Mouse (Mus musculus): ENCODE results near the gene Qtrt1. TPM values are rescaled to one million over a fixed set of nuclear protein-coding genes. Genes with fewer than 3 reads are reported as not detected.
A peak's percentile ranks its signal among the peaks of the same experiment; 100 is the strongest.
"Not testable (repeated sequence)": the region's sequence is repeated elsewhere in the genome, so short reads cannot be mapped to it uniquely, and the experiment has no call there.

Qtrt1 gene
- polyA plus RNA-seq, 1 experiment, result 23.7 TPM

DNA sequence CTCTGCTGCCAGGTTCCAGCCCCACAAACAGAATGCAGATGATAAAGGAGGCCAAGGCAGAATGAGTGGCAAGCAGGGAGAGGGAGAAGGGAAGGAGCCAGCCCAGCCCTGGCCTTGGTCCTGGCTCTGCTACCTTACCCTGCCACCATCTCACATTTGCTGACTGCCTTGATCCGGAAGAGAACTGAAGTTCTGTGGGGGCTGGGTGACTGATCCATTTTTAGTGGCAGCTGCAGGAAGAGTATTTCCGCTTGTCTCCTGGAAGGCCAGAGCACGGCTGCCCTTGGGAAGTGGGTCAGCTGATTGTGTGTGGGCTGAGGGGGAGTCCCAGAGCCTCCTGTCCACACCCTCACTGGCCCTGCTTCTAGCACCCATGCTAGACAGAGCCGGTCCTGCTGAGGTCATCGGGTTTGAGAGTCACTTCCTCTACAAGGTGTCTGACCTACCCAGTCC is 51.5 kb downstream of the Qtrt1 start:
- 3% methylated on average over 5 of the region's 5 CpGs for WGBS
- peak overlapping the region; percentile 28 for H3K27ac ChIP-seq (ENCODE audit: insufficient read depth, low read depth, low read length)
- DNase-seq, result peak; percentile 89
- TF ChIP-seq POLR2A (IDR thresholded peaks at IDR 0.05; ENCODE audit: low read depth, low read length), result no peak
- no peak for TF ChIP-seq CTCF (conservative IDR thresholded peaks at IDR 0.05; ENCODE audit: insufficient read depth, insufficient read length, low read depth, low read length)
- H3K36me3 ChIP-seq (ENCODE audit: control insufficient read depth, insufficient read depth, low read length), result no peaks in the 10 kb centered on the region; the same call in none of the 2 replicates
- H3K4me1 ChIP-seq (ENCODE audit: control insufficient read depth, insufficient read depth, low read length), result peaks cover 45% of the 10 kb centered on the region
- H3K27me3 ChIP-seq (replicated peaks; ENCODE audit: control insufficient read depth, insufficient read depth, low read length), result no peaks in the 10 kb centered on the region
- no peak overlapping the region for H3K4me3 ChIP-seq (ENCODE audit: insufficient read depth, low read depth, low read length)

DNA sequence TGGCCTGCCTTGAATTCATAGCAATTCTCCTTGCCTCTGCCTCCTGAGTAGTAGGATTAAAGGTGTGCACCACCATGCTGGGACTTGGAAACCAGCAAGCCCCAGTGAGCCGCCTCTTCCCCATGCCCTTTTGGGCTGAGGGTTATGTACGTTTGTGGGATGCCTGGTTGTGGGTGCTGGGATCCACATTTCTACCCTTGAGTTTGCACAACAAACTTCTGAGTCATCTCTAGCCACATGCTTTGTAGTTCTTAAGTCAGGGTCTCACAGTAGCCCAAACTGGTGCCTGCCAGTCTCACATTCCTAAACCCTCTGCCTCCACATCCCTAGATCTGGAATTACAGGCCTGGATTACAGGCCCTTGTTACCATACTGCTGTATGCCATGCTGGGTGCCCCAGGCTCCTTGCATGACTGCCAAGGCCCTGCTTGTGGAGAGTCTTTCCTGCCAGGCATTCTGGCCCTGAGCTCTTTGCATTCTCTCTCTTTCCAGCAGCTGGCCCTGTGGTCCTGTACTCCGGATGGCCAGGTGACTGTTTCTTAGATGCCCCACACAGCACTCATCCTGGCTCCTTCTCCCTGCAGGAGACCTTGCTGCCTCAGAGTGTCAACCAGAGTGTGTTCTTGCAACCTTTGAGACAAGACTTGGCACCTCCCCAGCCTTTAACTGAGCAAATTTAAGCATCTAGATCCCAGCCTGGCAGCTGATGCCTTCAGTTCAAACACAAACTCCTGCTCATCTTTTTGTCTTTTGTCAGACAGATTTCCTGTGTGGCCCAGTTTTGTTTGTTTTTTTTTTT is 52.3 kb downstream of the Qtrt1 start:
- H3K4me3 ChIP-seq (ENCODE audit: insufficient read depth, low read depth, low read length), result no peak overlapping the region
- peak overlapping the region; percentile 28 for H3K27ac ChIP-seq (ENCODE audit: insufficient read depth, low read depth, low read length)
- 47% methylated on average over 3 of the region's 3 CpGs for WGBS
- H3K27me3 ChIP-seq (replicated peaks; ENCODE audit: control insufficient read depth, insufficient read depth, low read length), result no peaks in the 10 kb centered on the region
- no peak for TF ChIP-seq POLR2A (IDR thresholded peaks at IDR 0.05; ENCODE audit: low read depth, low read length)
- no peak for TF ChIP-seq CTCF (conservative IDR thresholded peaks at IDR 0.05; ENCODE audit: insufficient read depth, insufficient read length, low read depth, low read length)
- DNase-seq, result peak; percentile 62
- no peaks in the 10 kb centered on the region; the same call in none of the 2 replicates for H3K36me3 ChIP-seq (ENCODE audit: control insufficient read depth, insufficient read depth, low read length)
- H3K4me1 ChIP-seq (ENCODE audit: control insufficient read depth, insufficient read depth, low read length), result peaks cover 45% of the 10 kb centered on the region

DNA sequence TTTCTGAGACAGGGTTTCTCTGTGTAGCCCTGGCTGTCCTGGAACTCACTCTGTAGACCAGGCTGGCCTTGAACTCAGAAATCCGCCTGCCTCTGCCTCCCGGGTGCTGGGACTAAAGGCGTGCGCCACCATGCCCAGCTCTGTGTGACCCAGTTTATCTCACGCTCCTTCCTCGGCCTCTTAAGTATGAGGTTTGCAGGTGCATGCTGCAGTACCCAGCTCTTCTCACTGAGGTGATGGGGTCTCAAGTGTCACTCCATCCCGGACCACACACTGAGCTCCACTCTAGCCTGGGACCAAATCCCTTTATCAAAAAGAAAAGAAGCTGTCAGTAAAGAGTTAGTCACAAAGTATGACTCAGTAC is 52.9 kb downstream of the Qtrt1 start:
- 84% methylated on average over 7 of the region's 7 CpGs for WGBS
- H3K27ac ChIP-seq (ENCODE audit: insufficient read depth, low read depth, low read length), result not testable (repeated sequence)

DNA sequence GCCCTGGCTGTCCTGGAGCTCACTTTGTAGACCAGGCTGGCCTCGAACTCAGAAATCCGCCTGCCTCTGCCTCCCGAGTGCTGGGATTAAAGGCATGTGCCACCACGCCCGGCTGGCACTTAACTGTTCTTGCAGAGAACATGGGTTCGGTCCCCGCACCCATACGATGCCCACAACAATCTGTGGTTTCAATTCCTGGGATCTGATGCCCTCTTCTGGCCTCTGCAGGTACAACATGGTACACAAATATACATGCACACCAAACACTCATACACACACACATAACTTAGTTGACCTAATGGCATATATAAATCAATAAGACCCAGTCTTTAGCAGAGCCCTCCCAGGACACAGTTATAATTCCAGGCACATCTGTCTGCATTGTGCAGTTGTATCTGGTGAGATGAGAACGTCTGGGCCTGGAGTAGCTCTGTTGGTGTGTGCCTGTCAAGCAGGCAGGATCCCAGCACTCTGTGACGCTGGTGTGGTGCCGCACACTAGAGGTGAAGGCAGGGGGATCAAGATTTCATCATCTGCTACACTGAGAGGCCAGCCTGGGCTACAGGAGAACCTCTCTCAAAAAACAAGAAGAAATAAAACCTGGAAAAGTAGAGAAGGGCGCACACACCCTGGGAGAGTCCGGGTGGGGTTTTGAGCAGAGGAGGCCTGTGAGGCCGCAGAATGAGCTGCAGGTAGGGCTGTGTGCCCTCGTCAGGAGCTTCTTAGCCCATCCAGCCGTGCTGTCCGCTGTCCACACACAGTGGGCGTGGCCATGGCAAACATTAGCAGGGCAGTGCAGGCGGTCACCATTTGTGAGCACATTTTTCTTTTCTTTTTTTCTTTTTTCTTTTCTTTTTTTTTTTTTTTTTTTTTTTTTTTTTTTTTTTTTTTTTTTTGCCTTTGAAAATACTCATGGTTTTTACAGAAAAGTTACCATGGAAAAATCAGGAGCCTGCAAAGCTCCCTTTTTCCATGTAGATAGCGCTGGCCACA is 57.7 kb downstream of the Qtrt1 start:
- H3K27ac ChIP-seq (ENCODE audit: insufficient read depth, low read depth, low read length), result no peak overlapping the region
- 79% methylated on average over 20 of the region's 20 CpGs for WGBS
- DNase-seq, result peak; percentile 73

More for the DNA sequence above, 52.9 kb downstream of the Qtrt1 start:
- not testable (repeated sequence) for DNase-seq; H3K27me3 ChIP-seq (replicated peaks; ENCODE audit: control insufficient read depth, insufficient read depth, low read length); H3K36me3 ChIP-seq (ENCODE audit: control insufficient read depth, insufficient read depth, low read length); H3K4me3 ChIP-seq (ENCODE audit: insufficient read depth, low read depth, low read length)
- H3K4me1 ChIP-seq (ENCODE audit: control insufficient read depth, insufficient read depth, low read length), result peaks cover 40% of the 10 kb centered on the region

More for the DNA sequence above, 57.7 kb downstream of the Qtrt1 start:
- TF ChIP-seq POLR2A (IDR thresholded peaks at IDR 0.05; ENCODE audit: low read depth, low read length) (no peak), CTCF (conservative IDR thresholded peaks at IDR 0.05; ENCODE audit: insufficient read depth, insufficient read length, low read depth, low read length) (peak; percentile 65)
- H3K4me1 ChIP-seq (ENCODE audit: control insufficient read depth, insufficient read depth, low read length), result no peaks in the 10 kb centered on the region
- H3K4me3 ChIP-seq (ENCODE audit: insufficient read depth, low read depth, low read length), result no peak overlapping the region
- no peaks in the 10 kb centered on the region for H3K27me3 ChIP-seq (replicated peaks; ENCODE audit: control insufficient read depth, insufficient read depth, low read length)
- H3K36me3 ChIP-seq (ENCODE audit: control insufficient read depth, insufficient read depth, low read length), result peaks cover 3% of the 10 kb centered on the region

Other genes with a start within 250 kb of the Qtrt1 start
- 7.8 and 9.0 TPM in 2 replicates for gene Pde4a, start 246.1 kb upstream of the Qtrt1 start, polyA plus RNA-seq (2012; rRNA removed)
- gene Keap1, start 172.5 kb upstream of the Qtrt1 start, polyA plus RNA-seq (2012; rRNA removed), result 42.8 and 52.4 TPM in 2 replicates
- 0.38 and 0.39 TPM in 2 replicates for gene S1pr5, start 163.4 kb upstream of the Qtrt1 start, polyA plus RNA-seq (2012; rRNA removed)
- gene Atg4d, start 146.5 kb upstream of the Qtrt1 start, polyA plus RNA-seq (2012; rRNA removed), result 67.0 and 71.9 TPM in 2 replicates
- 14.2 and 15.9 TPM in 2 replicates for gene Kri1, start 123.9 kb upstream of the Qtrt1 start, polyA plus RNA-seq (2012; rRNA removed)
- gene Cdkn2d, start 120.4 kb upstream of the Qtrt1 start, polyA plus RNA-seq (2012; rRNA removed), result 20.2 and 24.1 TPM in 2 replicates
- gene Ap1m2, start 99.5 kb upstream of the Qtrt1 start, polyA plus RNA-seq (2012; rRNA removed), result 30.6 and 36.2 TPM in 2 replicates
- gene Slc44a2, start 91.1 kb upstream of the Qtrt1 start, polyA plus RNA-seq (2012; rRNA removed), result 47.4 and 49.2 TPM in 2 replicates
- 31.9 and 33.0 TPM in 2 replicates for gene Ilf3, start 44.0 kb upstream of the Qtrt1 start, polyA plus RNA-seq (2012; rRNA removed)
- gene Dnm2, start 13.1 kb downstream of the Qtrt1 start, polyA plus RNA-seq (2012; rRNA removed), result 101 and 118 TPM in 2 replicates
- gene Tmed1, start 98.4 kb downstream of the Qtrt1 start, polyA plus RNA-seq (2012; rRNA removed), result 47.7 and 50.5 TPM in 2 replicates
- gene AB124611, start 114.3 kb downstream of the Qtrt1 start, polyA plus RNA-seq (2012; rRNA removed), result 1.2 and 2.6 TPM in 2 replicates
- 47.7 and 54.6 TPM in 2 replicates for gene Carm1, start 135.1 kb downstream of the Qtrt1 start, polyA plus RNA-seq (2012; rRNA removed)
- gene Timm29, start 180.9 kb downstream of the Qtrt1 start, polyA plus RNA-seq (2012; rRNA removed), result 33.6 and 34.0 TPM in 2 replicates
- gene Yipf2, start 181.0 kb downstream of the Qtrt1 start, polyA plus RNA-seq (2012; rRNA removed), result 39.9 and 44.9 TPM in 2 replicates
- 24.9 and 26.9 TPM in 2 replicates for gene Smarca4, start 204.3 kb downstream of the Qtrt1 start, polyA plus RNA-seq (2012; rRNA removed)